Mouse (Mus musculus): ENCODE results near the gene Olfr1393.

Olfr1393 gene

GRCm38 (mm10) chr11:49278222-49278621 is at the start of gene Olfr1393:
Olfr1393 (plus strand) TSS chr11:49278304.
- no peak for DNase-seq (ENCODE audit: low spot score in 2 of 2)

GRCm38 (mm10) chr11:49232781-49233180 is 45.3 kb upstream of the Olfr1393 start:
- no peak for DNase-seq (ENCODE audit: low spot score in 2 of 2)

- no peak for DNase-seq (ENCODE audit: low spot score in 2 of 2)
Observed at GRCm38 (mm10) chr11:49235459-49236207, 42.5 kb upstream of the Olfr1393 start.

- no peak for DNase-seq (ENCODE audit: low spot score in 2 of 2)
Observed at GRCm38 (mm10) chr11:49236891-49237290, 41.2 kb upstream of the Olfr1393 start.

GRCm38 (mm10) chr11:49237532-49237931 is 40.6 kb upstream of the Olfr1393 start:
- no peak for DNase-seq (ENCODE audit: low spot score in 2 of 2)

- no peak for DNase-seq (ENCODE audit: low spot score in 2 of 2)
Observed at GRCm38 (mm10) chr11:49240310-49240709, 37.8 kb upstream of the Olfr1393 start.

- DNase-seq (ENCODE audit: low spot score in 2 of 2): no peak
Observed at GRCm38 (mm10) chr11:49240874-49241273, 37.2 kb upstream of the Olfr1393 start.

GRCm38 (mm10) chr11:49241471-49241870 is 36.6 kb upstream of the Olfr1393 start:
- DNase-seq (ENCODE audit: low spot score in 2 of 2): no peak

GRCm38 (mm10) chr11:49242944-49243626 is 35.0 kb upstream of the Olfr1393 start:
- DNase-seq (ENCODE audit: low spot score in 2 of 2): no peak

- peak; percentile 92 to 94 for DNase-seq (ENCODE audit: low spot score in 2 of 2)
Observed at GRCm38 (mm10) chr11:49243727-49244594, 34.1 kb upstream of the Olfr1393 start, which contains the start of gene Mgat1. Mgat1 (plus strand) TSS chr11:49244191.

GRCm38 (mm10) chr11:49244595-49244930 is 33.5 kb upstream of the Olfr1393 start:
- DNase-seq (ENCODE audit: low spot score in 2 of 2): no peak

- DNase-seq (ENCODE audit: low spot score in 2 of 2): no peak
Observed at GRCm38 (mm10) chr11:49245176-49245575, 32.9 kb upstream of the Olfr1393 start.

- DNase-seq (ENCODE audit: low spot score in 2 of 2): no peak
Observed at GRCm38 (mm10) chr11:49245634-49246415, 32.3 kb upstream of the Olfr1393 start.

- no peak for DNase-seq (ENCODE audit: low spot score in 2 of 2)
Observed at GRCm38 (mm10) chr11:49246523-49246922, 31.6 kb upstream of the Olfr1393 start.

GRCm38 (mm10) chr11:49247255-49247654 is 30.8 kb upstream of the Olfr1393 start:
- no peak for DNase-seq (ENCODE audit: low spot score in 2 of 2)

- peak in 1 of 2 experiments; percentile 60 for DNase-seq (ENCODE audit: low spot score in 2 of 2)
Observed at GRCm38 (mm10) chr11:49248226-49248973, 29.7 kb upstream of the Olfr1393 start.

GRCm38 (mm10) chr11:49248974-49249700 is 29.0 kb upstream of the Olfr1393 start:
- no peak for DNase-seq (ENCODE audit: low spot score in 2 of 2)

- no peak for DNase-seq (ENCODE audit: low spot score in 2 of 2)
Observed at GRCm38 (mm10) chr11:49249811-49250421, 28.2 kb upstream of the Olfr1393 start.

Measured in urinary bladder, postnatal 4 days (tissue).